Mouse (Mus musculus) thymus, adult 2 months (tissue): Measurements from ENCODE around the gene Dusp27. TPM values are rescaled to one million over a fixed set of nuclear protein-coding genes. Genes with fewer than 3 reads are reported as not detected.
A peak's percentile ranks its signal among the peaks of the same experiment; 100 is the strongest.

Experiments used
- DNase-seq: peaks from one replicate; pipeline ENCODE4 v3.0.0; 2021
- H3K27ac ChIP-seq: fragments of 200-500 bp; 2 replicates; pipeline ENCODE4 v1.5.1; 2012; ENCODE audit warnings: low read length, control low read depth; ENCODE audit not compliant: control insufficient read depth, insufficient read depth
- H3K27me3 ChIP-seq: fragments of 200-500 bp; 2 replicates; pipeline ENCODE4 v1.6.1; 2012; ENCODE audit warnings: mild to moderate bottlenecking, low read length, moderate library complexity, mixed read lengths; ENCODE audit not compliant: control insufficient read depth, insufficient read depth
- H3K36me3 ChIP-seq: fragments of 200-500 bp; 2 replicates; pipeline ENCODE4 v1.6.1; 2012; ENCODE audit warnings: mild to moderate bottlenecking, low read length, moderate library complexity; ENCODE audit not compliant: control insufficient read depth, insufficient read depth
- H3K4me1 ChIP-seq: fragments of 200-500 bp; replicated peaks from 2 replicates; pipeline ENCODE4 v1.6.1; 2012; ENCODE audit warnings: low read length; ENCODE audit not compliant: control insufficient read depth, insufficient read depth
- H3K4me3 ChIP-seq: fragments of 200-500 bp; 2 replicates; pipeline ENCODE4 v1.5.1; 2012; ENCODE audit warnings: mild to moderate bottlenecking, low read length, control low read depth, moderate library complexity; ENCODE audit not compliant: control insufficient read depth, insufficient read depth
- CTCF ChIP-seq: fragments of 200-500 bp; IDR thresholded peaks from 2 replicates; pipeline ENCODE4 v1.5.1; 2012; ENCODE audit warnings: mild to moderate bottlenecking, control low read depth, low read length, moderate library complexity, borderline replicate concordance; ENCODE audit not compliant: control insufficient read depth, poor library complexity, insufficient read depth; ENCODE audit errors: extremely low read depth
- POLR2A ChIP-seq: fragments of 200-500 bp; IDR thresholded peaks from 2 replicates; pipeline ENCODE4 v1.6.1; 2012; ENCODE audit warnings: mild to moderate bottlenecking, low read length, control low read depth, moderate library complexity; ENCODE audit not compliant: control insufficient read depth, poor library complexity, insufficient read depth; ENCODE audit errors: extremely low read depth
- WGBS: fragments of 180-500 bp; shearing (Covaris S2); methylation state at CpG from one replicate; pipeline ENCODE4 v1.1.7; 2018; 5-methylcytosine and 5-hydroxymethylcytosine counted together
- polyA plus RNA-seq: library from polyadenylated mRNA; depleted of rRNA; stranded (reverse); fragments of >200 nt; gene quantifications from 2 replicates; pipeline ENCODE4 v1.2.3, GENCODE M21; 2012

Dusp27 gene
- polyA plus RNA-seq, 1 experiment: 0.32 TPM

DNA sequence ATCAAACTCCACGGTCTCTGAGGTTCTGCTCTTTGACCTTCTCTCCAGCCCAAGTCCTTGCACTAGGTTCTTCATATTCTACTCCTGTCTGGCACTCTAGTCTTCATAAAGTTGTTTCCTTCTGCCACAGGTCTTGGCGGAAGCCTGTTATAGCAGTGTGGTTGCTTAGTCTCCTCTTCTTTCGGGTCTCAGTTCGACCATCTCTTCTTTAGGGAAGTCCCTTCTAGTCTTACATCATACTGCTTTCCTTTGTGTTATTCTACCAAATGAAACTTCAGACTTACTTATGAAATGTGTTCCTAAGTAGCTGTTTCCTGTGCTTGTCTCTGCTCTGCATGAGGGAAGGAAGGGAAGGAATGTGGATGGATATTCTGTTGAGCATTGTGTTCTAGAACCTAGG, 12.0 kb downstream of the Dusp27 start:
- H3K27ac ChIP-seq: no peak overlapping the region
- H3K4me3 ChIP-seq: no peak overlapping the region
- DNase-seq: no peak
- no peaks in the 10 kb centered on the region for H3K36me3 ChIP-seq
- WGBS: 52% methylated on average over 4 of the region's 4 CpGs
- H3K27me3 ChIP-seq: no peaks in the 10 kb centered on the region
- TF ChIP-seq POLR2A (no peak), CTCF (no peak)
- H3K4me1 ChIP-seq: no peaks in the 10 kb centered on the region

DNA sequence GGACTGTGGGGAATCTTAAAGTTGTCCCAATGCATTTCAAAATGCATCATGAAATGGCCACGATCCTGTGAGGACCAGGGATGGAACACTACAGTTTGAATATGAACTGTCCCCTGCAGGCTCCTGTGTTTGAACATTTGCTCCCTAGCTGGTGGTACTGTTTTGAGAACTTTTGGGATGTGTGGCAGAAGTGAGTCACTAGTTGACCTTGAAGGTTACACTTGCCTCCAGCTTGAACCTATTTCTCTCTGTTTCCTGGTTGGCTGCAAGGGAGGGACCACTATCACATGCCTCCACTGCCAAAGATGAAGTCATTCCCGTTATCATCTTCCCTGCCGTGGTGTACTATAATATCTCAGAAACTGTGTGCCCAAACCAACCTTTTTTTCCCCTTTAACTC, 12.7 kb downstream of the Dusp27 start:
- Histone ChIP-seq H3K27ac (no peak overlapping the region), H3K4me1 (no peaks in the 10 kb centered on the region), H3K36me3 (no peaks in the 10 kb centered on the region), H3K27me3 (no peaks in the 10 kb centered on the region), H3K4me3 (no peak overlapping the region)
- TF ChIP-seq POLR2A: no peak
- TF ChIP-seq CTCF: no peak
- DNase-seq: no peak
- 91% methylated on average over 3 of the region's 3 CpGs for WGBS

DNA sequence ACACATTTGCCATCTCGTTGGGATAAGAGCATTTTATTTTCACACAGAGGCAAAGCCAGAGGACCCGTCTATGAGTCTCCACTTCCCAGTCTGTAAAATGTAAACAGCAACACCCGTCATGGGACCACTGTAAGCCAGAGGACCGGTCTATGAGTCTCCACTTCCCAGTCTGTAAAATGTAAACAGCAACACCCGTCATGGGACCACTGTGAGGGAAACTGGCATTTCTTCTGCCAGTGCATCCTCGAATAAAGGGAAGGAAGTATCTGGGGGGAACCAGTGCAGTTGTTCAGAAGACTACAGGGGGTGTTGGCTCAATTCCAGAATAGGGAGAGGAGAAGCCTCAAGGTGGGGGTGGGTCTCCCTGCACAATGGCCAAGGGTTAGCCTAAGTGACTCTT, 22.3 kb downstream of the Dusp27 start:
- Histone ChIP-seq H3K4me1 (peaks cover 4% of the 10 kb centered on the region), H3K4me3 (no peak overlapping the region), H3K27ac (no peak overlapping the region), H3K36me3 (no peaks in the 10 kb centered on the region), H3K27me3 (no peaks in the 10 kb centered on the region)
- DNase-seq: no peak
- 46% methylated on average over 6 of the region's 6 CpGs for WGBS
- TF ChIP-seq POLR2A (no peak), CTCF (no peak)

DNA sequence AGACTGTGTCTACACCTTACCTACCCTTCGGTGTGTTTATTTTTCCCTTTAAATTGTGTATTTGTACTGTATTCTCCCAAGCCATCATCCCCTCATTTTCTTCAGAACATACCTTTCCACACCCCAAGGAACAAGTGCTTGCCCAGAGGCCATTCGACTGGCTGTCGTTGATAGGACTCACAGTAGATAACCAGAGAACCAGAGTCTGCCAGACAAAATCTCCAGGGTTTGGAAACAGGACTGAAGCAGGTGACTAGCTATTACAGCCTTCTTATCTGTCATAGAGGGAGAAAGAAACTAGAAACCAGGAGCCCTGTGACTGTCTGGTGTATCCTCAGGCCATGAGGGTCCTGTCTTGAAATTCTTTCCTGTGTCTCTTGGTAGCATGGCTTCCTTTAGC, 22.9 kb downstream of the Dusp27 start:
- no peak for DNase-seq
- H3K4me1 ChIP-seq: peaks cover 5% of the 10 kb centered on the region
- TF ChIP-seq CTCF: no peak
- TF ChIP-seq POLR2A: no peak
- no peak overlapping the region for H3K4me3 ChIP-seq
- no peaks in the 10 kb centered on the region for H3K36me3 ChIP-seq
- WGBS: 97% methylated on average over 3 of the region's 3 CpGs
- no peak overlapping the region for H3K27ac ChIP-seq
- H3K27me3 ChIP-seq: no peaks in the 10 kb centered on the region

DNA sequence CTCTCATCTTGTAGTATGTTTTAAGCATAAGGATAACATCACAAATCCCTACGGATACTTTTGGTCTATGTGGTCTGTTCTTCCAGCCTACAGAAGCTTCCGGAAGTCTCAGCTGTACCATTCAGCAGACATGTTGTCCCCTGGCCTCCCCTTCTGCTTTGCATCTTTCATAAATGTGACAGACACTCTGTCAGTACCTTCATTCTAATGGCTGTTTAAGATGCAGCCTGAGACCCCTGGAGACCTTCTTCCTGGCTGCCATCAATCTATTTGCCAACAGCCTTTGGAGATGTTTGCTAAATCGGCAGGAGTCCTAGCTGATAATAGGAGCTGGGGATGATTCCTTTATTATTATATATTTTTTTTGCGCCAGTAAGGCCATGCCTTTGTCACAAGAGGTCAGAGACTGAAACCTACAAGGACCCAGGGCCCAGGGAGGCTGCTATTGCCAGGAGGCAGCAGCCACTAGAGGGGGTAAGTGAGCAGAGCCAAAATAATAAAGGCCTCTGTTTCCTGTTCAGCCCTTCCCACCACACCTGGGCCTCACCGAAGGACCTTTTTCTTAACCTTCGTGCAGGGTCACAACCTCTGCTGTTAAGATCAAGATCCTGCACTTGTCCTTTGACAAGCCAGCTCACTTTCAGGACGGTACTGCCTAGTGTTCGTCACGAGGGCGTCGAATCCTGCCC, 24.7 kb downstream of the Dusp27 start:
- Histone ChIP-seq H3K27ac (no peak overlapping the region), H3K36me3 (no peaks in the 10 kb centered on the region), H3K4me3 (no peak overlapping the region), H3K4me1 (peaks cover 6% of the 10 kb centered on the region), H3K27me3 (no peaks in the 10 kb centered on the region)
- 73% methylated on average over 11 of the region's 11 CpGs for WGBS
- TF ChIP-seq CTCF: peak; percentile 69; the same call in 1 of the 2 replicates
- TF ChIP-seq POLR2A: no peak
- DNase-seq: peak; percentile 65

DNA sequence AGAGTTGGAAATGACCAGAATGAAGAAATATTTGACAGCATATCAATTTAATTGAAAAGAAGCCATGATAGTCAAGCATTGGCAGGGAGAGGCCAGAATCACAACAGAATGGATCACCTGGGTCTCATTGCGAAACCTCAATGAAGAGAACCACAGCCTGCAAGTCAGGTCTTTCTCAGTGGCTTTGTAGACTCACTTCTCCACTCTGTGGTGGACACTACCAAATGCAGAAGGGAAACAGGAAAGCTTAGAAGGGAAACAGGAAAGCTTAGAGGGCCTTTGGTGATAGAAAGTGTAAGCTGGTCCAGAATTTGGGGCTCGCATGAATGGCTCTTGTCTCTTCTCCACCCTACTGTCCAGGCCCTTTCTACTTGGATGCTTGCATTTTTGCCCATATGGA, 29.6 kb downstream of the Dusp27 start:
- WGBS: 94% methylated on average over 2 of the region's 2 CpGs
- no peak overlapping the region for H3K4me3 ChIP-seq
- H3K27me3 ChIP-seq: no peaks in the 10 kb centered on the region
- H3K36me3 ChIP-seq: no peaks in the 10 kb centered on the region
- no peak for DNase-seq
- H3K27ac ChIP-seq: no peak overlapping the region
- H3K4me1 ChIP-seq: peaks cover 8% of the 10 kb centered on the region
- TF ChIP-seq CTCF: no peak
- no peak for TF ChIP-seq POLR2A

DNA sequence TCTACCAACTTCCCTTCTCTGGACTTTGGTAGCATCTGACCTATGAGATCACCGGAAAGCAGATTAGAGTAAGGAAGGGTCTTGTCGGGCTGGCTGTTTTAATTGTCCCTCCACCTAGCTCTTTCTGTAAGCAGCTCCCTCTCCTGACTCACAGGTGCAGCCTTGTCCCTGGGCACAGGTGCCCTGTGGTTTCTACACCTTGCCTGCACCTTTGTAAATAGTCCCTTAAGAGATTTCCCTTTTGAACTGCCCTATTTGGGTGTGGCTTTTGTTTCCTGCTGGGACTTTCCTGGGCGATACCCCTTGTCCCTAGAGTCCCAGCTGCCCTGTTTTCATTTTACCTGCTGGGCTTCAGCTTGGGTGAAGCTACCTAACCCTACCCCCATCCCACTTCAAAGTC, 33.3 kb downstream of the Dusp27 start:
- no peak for DNase-seq
- 68% methylated on average over 3 of the region's 3 CpGs for WGBS
- Histone ChIP-seq H3K4me1 (peaks cover 5% of the 10 kb centered on the region; the same call in 1 of the 2 replicates), H3K27me3 (no peaks in the 10 kb centered on the region), H3K4me3 (no peak overlapping the region), H3K27ac (no peak overlapping the region), H3K36me3 (no peaks in the 10 kb centered on the region)
- TF ChIP-seq CTCF (no peak), POLR2A (no peak)
